Mouse (Mus musculus) CH12.LX (cell line): ENCODE results near the gene Eps8l3. TPM values are rescaled to one million over a fixed set of nuclear protein-coding genes. Genes with fewer than 3 reads are reported as not detected.

Source experiments
- DNase-seq: peaks from one replicate; pipeline ENCODE4 v3.0.0-alpha.2; 2013; ENCODE audit errors: extremely low read depth
- H3K27ac ChIP-seq: 2 replicates; pipeline ENCODE4 v1.5.1; 2012; ENCODE audit warnings: low read depth, mild to moderate bottlenecking, control low read depth, moderate library complexity; ENCODE audit not compliant: insufficient read depth
- H3K27me3 ChIP-seq: replicated peaks from 2 replicates; pipeline ENCODE3; 2012; ENCODE audit warnings: inconsistent platforms
- H3K36me3 ChIP-seq, 2 experiments: replicated peaks in 1 of 2; 2 replicates each; pipeline versions ENCODE3 to v1.6.1; 2012; ENCODE audit warnings: inconsistent platforms in 1 of 2, low read length in 1 of 2, mild to moderate bottlenecking in 1 of 2, mixed read lengths in 1 of 2, moderate library complexity in 1 of 2; ENCODE audit not compliant: control insufficient read depth in 1 of 2, insufficient read depth in 1 of 2
- H3K4me1 ChIP-seq, 2 experiments: 2 replicates each; pipeline ENCODE4 v1.6.1; 2012; ENCODE audit warnings: inconsistent platforms in 1 of 2, moderate library complexity in 1 of 2; ENCODE audit not compliant: insufficient read depth in 2 of 2, control insufficient read depth in 1 of 2
- H3K4me2 ChIP-seq: 2 replicates; pipeline ENCODE4 v1.6.1; 2012; ENCODE audit warnings: low read depth, mild to moderate bottlenecking, control low read depth; ENCODE audit not compliant: poor library complexity, insufficient read depth, severe bottlenecking
- H3K4me3 ChIP-seq, 3 experiments: fragments of 150-350 bp in 1 of 3; sonication (generic) in 1 of 3; replicated peaks in 1 of 3; 2 replicates each; pipeline versions ENCODE3 to v1.5.1; 2011 to 2012; ENCODE audit warnings: low read depth in 2 of 3, low read length in 2 of 3, mild to moderate bottlenecking in 2 of 3, moderate library complexity in 2 of 3, control low read depth in 1 of 3, improper control_type of control experiment in 1 of 3, inconsistent platforms in 1 of 3, mixed read lengths in 1 of 3; ENCODE audit not compliant: poor library complexity in 1 of 3
- H3K79me2 ChIP-seq: replicated peaks from 2 replicates; pipeline ENCODE4 v1.6.1; 2012; ENCODE audit warnings: mild to moderate bottlenecking, moderate library complexity; ENCODE audit not compliant: control insufficient read depth, poor library complexity, insufficient read depth, severe bottlenecking; ENCODE audit errors: extremely low read depth
- H3K9ac ChIP-seq: 2 replicates; pipeline ENCODE4 v1.6.1; 2012; ENCODE audit warnings: low read depth, mild to moderate bottlenecking, control low read depth, moderate library complexity; ENCODE audit not compliant: insufficient read depth
- H3K9me3 ChIP-seq: replicated peaks from 2 replicates; pipeline ENCODE3; 2012; ENCODE audit warnings: low read length, inconsistent platforms, mixed read lengths
- CHD2 ChIP-seq: IDR thresholded peaks from 2 replicates; pipeline ENCODE4 v1.6.1; 2011; ENCODE audit warnings: low read length, improper control_type of control experiment
- CTCF ChIP-seq, 2 experiments: IDR thresholded peaks in 1 of 2; conservative IDR thresholded peaks in 1 of 2; 2 replicates each; pipeline ENCODE4 v1.5.1; 2011 to 2012; ENCODE audit warnings: low read depth in 2 of 2, low read length in 2 of 2, improper control_type of control experiment in 1 of 2, inconsistent platforms in 1 of 2, mild to moderate bottlenecking in 1 of 2, moderate library complexity in 1 of 2
- ELF1 ChIP-seq: IDR thresholded peaks from 2 replicates; pipeline ENCODE4 v1.6.1; 2014; ENCODE audit warnings: low read depth, mild to moderate bottlenecking, inconsistent platforms, low read length, improper control_type of control experiment
- EP300 ChIP-seq: IDR thresholded peaks from 2 replicates; pipeline ENCODE4 v1.6.1; 2011; ENCODE audit warnings: low read length, improper control_type of control experiment
- IRF4 ChIP-seq: IDR thresholded peaks from 2 replicates; pipeline ENCODE4 v1.6.1; 2014; ENCODE audit warnings: low read depth, mild to moderate bottlenecking, inconsistent platforms, low read length, improper control_type of control experiment
- JUND ChIP-seq: conservative IDR thresholded peaks from 2 replicates; pipeline ENCODE4 v1.6.1; 2011; ENCODE audit warnings: low read depth, low read length, improper control_type of control experiment
- MAFK ChIP-seq: IDR thresholded peaks from 2 replicates; pipeline ENCODE4 v1.6.1; 2011; ENCODE audit warnings: low read length, improper control_type of control experiment; ENCODE audit not compliant: insufficient replicate concordance
- MAX ChIP-seq: IDR thresholded peaks from 2 replicates; pipeline ENCODE4 v1.6.1; 2011; ENCODE audit warnings: low read length, improper control_type of control experiment
- MEF2A ChIP-seq: IDR thresholded peaks from 2 replicates; pipeline ENCODE4 v1.6.1; 2014; ENCODE audit warnings: low read depth, mild to moderate bottlenecking, inconsistent platforms, low read length, improper control_type of control experiment, borderline replicate concordance
- MYC ChIP-seq: IDR thresholded peaks from 2 replicates; pipeline ENCODE4 v1.6.1; 2011; ENCODE audit warnings: low read depth, mild to moderate bottlenecking, improper control_type of control experiment, low read length
- NRF1 ChIP-seq: IDR thresholded peaks from 2 replicates; pipeline ENCODE4 v1.6.1; 2014; ENCODE audit warnings: low read depth, mild to moderate bottlenecking, inconsistent platforms, low read length, improper control_type of control experiment, moderate library complexity
- POLR2AphosphoS2 ChIP-seq: IDR thresholded peaks from 2 replicates; pipeline ENCODE4 v1.6.1; 2011; ENCODE audit warnings: low read depth, low read length, improper control_type of control experiment
- TBP ChIP-seq: conservative IDR thresholded peaks from 2 replicates; pipeline ENCODE4 v1.6.1; 2011; ENCODE audit warnings: low read depth, low read length, improper control_type of control experiment
- TCF12 ChIP-seq: IDR thresholded peaks from 2 replicates; pipeline ENCODE4 v1.6.1; 2014; ENCODE audit warnings: low read depth, mild to moderate bottlenecking, inconsistent platforms, low read length, improper control_type of control experiment
- ZC3H11A ChIP-seq: IDR thresholded peaks from 2 replicates; pipeline ENCODE4 v1.6.1; 2012; ENCODE audit warnings: low read depth, mild to moderate bottlenecking, inconsistent platforms, low read length, improper control_type of control experiment
- dilution Hi-C: fragments of 300-500 bp; cut with MboI; formaldehyde crosslinking; loops from 2 replicates; pipeline ENCODE4 v1.14.3; 2020; ENCODE audit warnings: low sequenced_read_pairs; ENCODE audit not compliant: extremely low pct_unique_long_range_greater_than_20kb, extremely low pct_ligation_motif_present
- in situ Hi-C: fragments of 300-500 bp; cut with MboI; formaldehyde crosslinking; loops from 3 replicates; pipeline ENCODE4 v1.14.3; 2019; ENCODE audit warnings: low sequenced_read_pairs, low pct_ligation_motif_present, low pct_unique_long_range_greater_than_20kb, mixed read lengths
- polyA plus RNA-seq: library from polyadenylated mRNA; unstranded; fragments of >175 nt; gene quantifications from 2 replicates; pipeline ENCODE4 v1.2.1, GENCODE M21; 2012; ENCODE audit warnings: low read depth; ENCODE audit not compliant: insufficient read length
- total RNA-seq, 2 experiments: library from RNA; depleted of rRNA; stranded (reverse); fragments of 300-350 nt in 1 of 2; fragments of >200 nt in 1 of 2; gene quantifications; 2 replicates each; pipeline ENCODE4 v1.2.3; 2012 to 2014

Eps8l3 gene
- total and polyA plus RNA-seq, 3 experiments = not detected

DNA sequence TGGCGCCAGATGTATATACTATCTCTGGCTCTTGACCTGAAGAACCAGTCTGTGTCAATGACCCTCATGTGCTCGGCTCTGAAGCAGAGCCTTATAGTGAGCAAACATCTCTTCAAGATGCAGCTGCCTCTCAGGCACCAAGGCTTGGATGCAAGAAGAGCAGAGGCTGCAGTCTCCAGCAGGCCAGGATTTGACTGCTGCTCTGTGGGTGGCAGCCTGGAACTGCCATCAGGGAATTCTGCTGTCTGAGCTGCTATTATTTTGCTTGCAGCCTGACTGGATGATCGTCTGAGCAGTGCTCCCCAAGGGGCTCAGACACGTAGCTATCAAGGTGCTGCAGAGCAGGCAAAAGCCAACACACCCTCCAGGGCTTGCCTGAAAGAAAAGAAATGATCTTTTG, 28.9 kb upstream of the Eps8l3 start:
- Histone ChIP-seq H3K27me3 (no peaks in the 10 kb centered on the region), H3K4me1 (peaks cover 20 to 55% of the 10 kb centered on the region in 2 experiments; a peak in 3 of 4 replicates), H3K36me3 (no peaks in the 10 kb centered on the region), H3K9ac (no peak overlapping the region), H3K9me3 (no peaks in the 10 kb centered on the region), H3K79me2 (no peaks in the 10 kb centered on the region), H3K27ac (no peak overlapping the region), H3K4me2 (no peak overlapping the region), H3K4me3 (no peak overlapping the region)
- no peak for DNase-seq
- dilution Hi-C loops = no loop called here
- TF ChIP-seq CTCF (conservative IDR thresholded peaks at IDR 0.05 in 1 of 2, IDR thresholded peaks at IDR 0.05 in 1 of 2; ENCODE audit: low read depth in 2 of 2, low read length in 2 of 2) (no peak), ZC3H11A (no peak), MAFK (no peak), ELF1 (no peak), IRF4 (no peak), NRF1 (no peak), POLR2AphosphoS2 (no peak)
- in situ Hi-C loops = no loop called here

DNA sequence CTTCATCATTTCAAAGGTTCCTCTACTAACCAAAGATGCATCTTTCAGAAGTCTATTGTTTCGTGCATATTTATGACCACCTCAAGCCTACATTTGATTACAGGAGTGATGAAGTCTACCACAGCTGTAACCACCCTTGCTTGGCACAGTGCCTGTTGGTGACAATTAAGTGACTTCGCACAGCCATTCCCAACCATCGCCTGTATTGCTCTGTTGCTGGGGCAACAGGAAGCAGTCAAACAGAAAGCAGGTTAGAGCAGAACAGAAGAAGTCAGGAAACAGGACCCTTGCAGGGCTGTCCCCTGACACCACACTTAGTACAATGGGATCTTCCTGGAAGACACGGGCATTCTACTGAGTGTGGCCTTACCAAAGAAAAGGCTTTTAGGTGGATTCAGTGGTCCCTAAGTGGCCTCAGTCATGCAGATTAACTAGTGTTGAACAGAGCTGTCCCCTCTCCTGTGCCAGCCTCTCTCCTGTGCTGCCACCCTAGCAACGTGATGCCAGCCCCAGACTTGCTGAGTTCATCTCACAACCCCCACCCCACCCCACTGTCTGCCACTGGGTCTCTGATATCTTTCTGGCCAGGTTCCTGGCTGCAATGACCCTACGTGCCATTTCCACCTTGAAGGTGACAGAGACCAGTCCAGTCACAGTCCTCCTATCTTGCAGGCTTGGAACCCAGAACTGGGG, 27.9 kb upstream of the Eps8l3 start:
- H3K27me3 ChIP-seq = no peaks in the 10 kb centered on the region

DNA sequence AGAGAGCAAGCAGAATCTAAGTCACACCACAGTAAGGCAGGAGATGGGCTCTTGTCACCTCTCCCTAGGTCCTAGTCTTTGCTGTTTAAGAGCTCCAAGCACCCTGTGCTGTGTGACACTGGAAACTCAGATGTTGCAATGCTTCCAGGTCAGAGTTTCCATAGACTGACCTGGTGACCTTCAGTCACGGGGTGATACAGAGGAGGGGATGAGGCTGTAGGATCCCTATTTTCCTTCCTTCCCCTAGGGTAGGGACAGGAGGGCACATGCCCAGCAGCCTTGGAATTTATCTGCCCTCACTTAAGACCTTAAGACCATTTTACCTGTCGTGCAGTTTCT, 27.4 kb upstream of the Eps8l3 start:
- in situ Hi-C loops = no loop called here
- DNase-seq = no peak
- Histone ChIP-seq H3K79me2 (no peaks in the 10 kb centered on the region), H3K4me3 (no peak overlapping the region), H3K36me3 (no peaks in the 10 kb centered on the region)
- TF ChIP-seq JUND = no peak
- TF ChIP-seq CTCF (conservative IDR thresholded peaks at IDR 0.05 in 1 of 2, IDR thresholded peaks at IDR 0.05 in 1 of 2; ENCODE audit: low read depth in 2 of 2, low read length in 2 of 2) = no peak
- no peak for TF ChIP-seq MEF2A
- TF ChIP-seq EP300 = peak; percentile 43
- TF ChIP-seq MYC = no peak
- no peak for TF ChIP-seq TCF12
- TF ChIP-seq MAX = no peak
- TF ChIP-seq TBP = no peak
- TF ChIP-seq, all 38 proteins: peak for 1
- no peak overlapping the region for H3K9ac ChIP-seq
- H3K27ac ChIP-seq = no peak overlapping the region
- peaks cover 29 to 70% of the 10 kb centered on the region in 2 experiments for H3K4me1 ChIP-seq
- H3K4me2 ChIP-seq = no peak overlapping the region
- H3K9me3 ChIP-seq = no peaks in the 10 kb centered on the region
- H3K27me3 ChIP-seq = no peaks in the 10 kb centered on the region
- dilution Hi-C loops = no loop called here

More for the DNA sequence above, 27.9 kb upstream of the Eps8l3 start:
- Histone ChIP-seq H3K4me2 (no peak overlapping the region), H3K27ac (no peak overlapping the region), H3K79me2 (no peaks in the 10 kb centered on the region), H3K9me3 (no peaks in the 10 kb centered on the region), H3K4me1 (peaks cover 28 to 65% of the 10 kb centered on the region in 2 experiments), H3K36me3 (no peaks in the 10 kb centered on the region), H3K4me3 (no peak overlapping the region), H3K9ac (no peak overlapping the region)
- DNase-seq = no peak
- in situ Hi-C loops = no loop called here
- dilution Hi-C loops = no loop called here
- TF ChIP-seq CHD2 (no peak), ELF1 (no peak), POLR2AphosphoS2 (no peak)
